Mouse (Mus musculus) left cerebral cortex, adult 2 months (tissue): ENCODE data around the gene Gm10974. TPM values are rescaled to one million over a fixed set of nuclear protein-coding genes. Genes with fewer than 3 reads are reported as not detected.

ENCODE experiments used
- DNase-seq, 2 experiments: peaks; one replicate each; pipeline ENCODE4 v3.0.0; 2021 to 2022; ENCODE audit warnings: low spot score in 2 of 2, mixed read lengths in 1 of 2; ENCODE audit errors: extremely low spot score in 1 of 2
- H3K27ac ChIP-seq: fragments of 200-600 bp; 2 replicates; pipeline ENCODE4 v1.8.1; 2022
- H3K4me3 ChIP-seq: fragments of 200-600 bp; 2 replicates; pipeline ENCODE4 v1.8.1; 2022
- CTCF ChIP-seq: fragments of 200-600 bp; IDR thresholded peaks from 2 replicates; pipeline ENCODE4 v1.8.1; 2022; ENCODE audit warnings: antibody characterized with exemption, mild to moderate bottlenecking, moderate library complexity
- intact Hi-C: fragments of 180-260 bp; cut with DNase I; formaldehyde crosslinking; loops from one replicate; pipeline ENCODE4 v1.15.1; 2025
- total RNA-seq, 2 experiments: library from RNA; stranded (reverse); gene quantifications; 2 replicates each; pipeline ENCODE4 v1.2.3; 2021

The Gm10974 gene
- total RNA-seq, 2 experiments from 2014 or later: not detected

DNA sequence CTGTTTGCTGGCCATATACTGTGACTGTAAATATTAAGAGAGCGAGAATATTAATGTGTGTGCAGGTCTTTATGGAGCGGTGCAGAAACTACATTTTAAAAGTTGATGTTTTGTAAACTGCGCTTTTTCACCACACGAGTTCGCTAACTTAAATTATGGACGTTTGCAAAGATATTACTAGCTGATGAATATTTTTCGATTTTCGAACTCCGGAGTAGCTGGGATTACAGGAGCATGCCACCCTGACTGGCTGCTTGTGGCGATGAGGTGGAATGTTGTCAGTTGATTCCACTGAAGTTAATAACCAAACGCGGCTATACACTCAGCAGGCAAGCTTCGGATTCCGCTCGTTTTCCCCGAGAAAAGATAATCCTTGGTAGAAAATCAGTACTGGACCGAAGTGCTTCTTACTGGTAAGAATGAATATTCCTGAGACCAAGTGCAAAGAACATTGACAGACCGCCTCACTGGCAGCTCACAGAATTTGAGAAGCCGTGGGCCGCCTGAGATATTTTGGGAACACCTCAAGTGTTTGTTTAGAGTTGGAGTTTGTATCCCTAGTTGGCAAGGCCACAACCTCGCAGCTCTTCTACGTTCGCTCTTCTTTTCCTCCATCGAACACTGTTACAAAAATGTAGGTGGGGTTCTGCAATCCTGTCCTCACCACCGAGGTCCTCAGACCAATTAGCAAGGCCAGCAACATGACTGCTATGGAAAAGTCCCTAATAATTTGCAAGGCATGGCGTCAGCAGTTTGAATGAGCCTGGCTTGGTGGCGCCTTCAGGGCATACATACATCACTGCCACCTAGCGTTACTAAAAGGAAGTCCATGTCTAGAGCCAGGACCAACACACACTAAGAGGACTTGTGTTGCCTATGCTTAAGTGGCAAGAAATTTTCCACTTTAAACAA is 23.2 kb downstream of the Gm10974 start:
- intact Hi-C loops: loop anchor here (1.0 to 2.0 kb wide), 2 partner anchors 80 to 286 kb away; no protein-coding TSS in a partner anchor

DNA sequence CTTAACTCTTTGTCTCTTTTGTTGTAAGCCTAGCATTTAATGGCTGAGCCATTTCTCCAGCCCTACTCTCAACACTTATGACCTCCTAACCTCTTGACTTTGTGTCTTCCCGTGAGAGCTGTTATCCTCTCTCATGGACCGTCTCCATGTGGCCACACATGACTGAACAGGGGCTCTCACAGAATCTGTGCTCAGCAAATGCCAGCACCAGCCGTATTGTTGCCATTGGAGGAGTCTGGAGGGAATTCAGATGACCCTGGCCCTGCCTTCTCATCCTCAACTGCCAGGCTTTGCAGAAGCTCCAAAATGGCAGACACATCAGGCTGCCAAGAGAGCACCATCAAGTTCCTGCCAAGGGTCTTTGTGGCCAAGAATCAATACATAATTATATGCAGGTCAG is 31.6 kb downstream of the Gm10974 start:
- no peak for DNase-seq
- Histone ChIP-seq H3K4me3 (no peak overlapping the region), H3K27ac (no peak overlapping the region)
- intact Hi-C loops: no loop called here
- TF ChIP-seq CTCF: no peak

More for the DNA sequence above, 23.2 kb downstream of the Gm10974 start:
- peak overlapping the region; percentile 62 for H3K4me3 ChIP-seq
- H3K27ac ChIP-seq: peak overlapping the region; percentile 85
- TF ChIP-seq CTCF: peak; percentile 79
- DNase-seq: peak; percentile 44 to 56

DNA sequence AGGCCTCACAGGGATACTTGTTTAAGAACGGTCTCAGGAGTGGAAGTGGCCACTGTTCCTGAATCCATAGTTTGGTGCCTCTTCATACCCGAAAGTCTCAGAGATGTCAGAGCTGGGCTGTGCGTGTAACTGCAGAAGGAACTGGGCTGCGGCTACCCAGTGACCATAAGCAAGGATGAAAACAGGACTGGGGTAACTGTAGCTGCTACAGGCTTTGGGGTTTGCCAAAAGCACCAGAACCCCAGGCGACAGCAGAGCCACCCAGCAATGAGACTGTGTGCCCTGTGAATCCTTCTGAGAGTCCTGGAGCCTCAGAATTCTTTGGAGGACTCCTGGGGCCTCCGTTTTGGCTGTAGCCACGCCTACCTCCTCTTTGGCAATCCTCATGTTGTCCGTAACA is 35.9 kb downstream of the Gm10974 start:
- Histone ChIP-seq H3K27ac (no peak overlapping the region), H3K4me3 (no peak overlapping the region)
- no peak for TF ChIP-seq CTCF
- DNase-seq: no peak
- intact Hi-C loops: no loop called here

DNA sequence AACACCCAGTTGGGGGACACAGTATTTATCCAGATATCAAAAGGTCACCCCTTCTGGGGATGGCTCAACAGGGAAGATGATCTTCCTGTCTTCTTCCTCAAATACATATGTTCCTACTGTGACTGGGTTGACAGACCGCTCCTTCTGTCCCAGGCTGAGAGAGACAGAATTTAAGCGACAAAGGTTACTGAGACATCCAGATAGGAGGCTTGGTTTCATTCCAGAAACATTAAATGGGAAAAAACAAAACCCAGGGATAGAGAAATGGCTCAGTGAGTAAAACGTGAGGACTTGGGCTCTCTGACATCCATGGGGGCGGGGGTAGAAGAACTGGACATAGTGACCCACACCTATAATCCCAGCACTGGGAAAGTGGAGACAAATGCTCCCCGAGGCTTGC is 37.2 kb downstream of the Gm10974 start:
- no peak for DNase-seq
- intact Hi-C loops: no loop called here
- H3K4me3 ChIP-seq: no peak overlapping the region
- TF ChIP-seq CTCF: no peak
- H3K27ac ChIP-seq: no peak overlapping the region

DNA sequence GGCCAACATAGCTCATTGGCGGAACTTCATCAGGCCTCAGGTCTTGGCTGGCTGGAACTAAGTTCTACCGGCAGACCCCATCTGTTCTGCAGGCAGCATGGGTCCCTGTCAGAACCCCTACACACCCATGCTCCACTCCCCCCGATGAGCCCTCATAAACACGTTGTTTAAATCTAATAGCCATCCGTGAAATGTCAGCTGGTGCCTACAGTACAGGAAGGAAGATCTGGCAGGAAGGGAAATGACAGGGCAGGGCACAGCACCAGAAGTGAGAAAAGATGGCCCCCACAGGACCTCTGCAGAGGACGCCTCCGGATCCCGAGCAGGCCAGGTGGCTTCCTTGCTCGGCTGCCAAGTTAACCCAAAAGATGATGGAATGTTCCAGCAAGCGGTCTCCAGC is 38.4 kb downstream of the Gm10974 start:
- intact Hi-C loops: no loop called here
- DNase-seq: no peak
- Histone ChIP-seq H3K27ac (no peak overlapping the region), H3K4me3 (no peak overlapping the region)
- TF ChIP-seq CTCF: no peak

DNA sequence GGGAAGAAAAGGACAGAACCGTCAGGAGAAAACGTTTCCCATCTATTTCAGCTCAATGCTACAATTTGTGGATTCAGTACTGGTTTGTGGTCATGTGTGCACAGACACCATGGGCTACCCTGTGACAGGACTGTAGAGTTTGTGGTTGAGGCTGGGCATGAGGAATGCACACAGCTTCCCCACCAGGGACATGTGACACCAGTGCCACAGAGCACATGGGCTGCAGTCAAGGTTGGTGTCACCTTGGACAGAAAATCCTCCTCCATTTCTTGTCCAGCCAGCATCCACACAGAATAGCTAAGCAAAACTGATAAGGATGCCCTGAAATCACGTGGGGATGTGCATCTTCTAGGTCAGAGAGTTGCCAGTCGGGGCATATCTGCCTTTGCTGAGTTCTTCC is 39.1 kb downstream of the Gm10974 start:
- no peak for TF ChIP-seq CTCF
- DNase-seq: no peak
- intact Hi-C loops: no loop called here
- H3K27ac ChIP-seq: no peak overlapping the region
- H3K4me3 ChIP-seq: no peak overlapping the region

DNA sequence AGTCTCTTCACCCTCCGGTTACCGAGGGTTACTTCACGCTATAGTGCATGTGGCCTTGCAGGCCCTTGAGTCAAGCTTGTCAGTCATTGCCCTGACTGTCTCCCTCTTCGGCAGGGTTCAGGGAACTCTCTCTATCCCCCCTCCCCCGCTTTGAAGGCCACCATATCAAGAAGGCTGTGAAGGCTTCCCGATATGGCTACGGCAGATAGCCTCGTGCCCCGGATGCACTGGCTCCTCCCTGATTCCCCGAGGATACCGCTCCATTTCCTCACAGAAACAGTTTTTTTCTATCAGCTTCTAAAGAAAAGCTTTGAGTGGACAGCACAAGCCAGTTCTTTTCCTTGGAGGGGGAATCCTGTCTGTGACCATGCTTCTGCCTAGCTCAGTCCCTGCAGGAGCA is 39.8 kb downstream of the Gm10974 start:
- intact Hi-C loops: no loop called here

DNA sequence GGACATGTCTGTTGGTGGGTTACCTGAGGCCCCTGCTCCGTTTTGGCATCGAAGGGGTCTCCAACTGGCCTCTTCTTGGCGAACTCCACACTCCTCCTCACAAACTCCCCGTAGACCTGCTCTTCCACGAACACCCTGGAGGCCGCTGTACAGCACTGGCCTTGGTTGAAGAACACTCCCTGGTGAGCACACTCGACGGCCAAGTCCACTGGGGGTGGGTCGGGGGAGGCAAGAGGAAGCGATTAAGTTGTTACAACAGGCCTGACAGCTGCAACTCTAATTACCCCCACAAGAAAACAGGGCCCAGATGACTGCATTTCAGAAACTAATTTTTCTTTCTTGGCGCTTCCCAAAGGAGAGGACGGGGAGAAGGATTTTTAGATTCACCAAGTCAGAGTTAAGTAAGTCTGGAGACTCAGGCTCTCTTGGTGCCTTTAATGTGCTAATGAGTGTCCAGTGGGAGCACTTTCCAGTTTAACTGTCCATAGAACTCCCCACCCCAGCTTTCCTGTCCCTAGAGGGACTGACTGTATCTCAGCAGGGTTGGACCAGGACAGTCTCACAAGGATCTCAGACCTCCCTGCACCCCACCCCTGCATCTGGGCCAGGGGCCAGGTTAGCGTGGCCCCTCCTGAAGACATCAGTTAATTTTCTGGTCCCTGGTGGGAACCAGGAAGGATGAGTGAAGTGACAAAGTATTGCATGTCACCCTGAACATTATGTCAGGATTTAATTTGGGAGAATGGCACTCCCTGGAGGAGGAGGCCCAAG is 40.4 kb downstream of the Gm10974 start:
- no peak overlapping the region for H3K27ac ChIP-seq
- no peak for TF ChIP-seq CTCF
- intact Hi-C loops: no loop called here
- no peak for DNase-seq
- H3K4me3 ChIP-seq: no peak overlapping the region

More for the DNA sequence above, 39.8 kb downstream of the Gm10974 start:
- H3K27ac ChIP-seq: no peak overlapping the region
- no peak for DNase-seq
- no peak for TF ChIP-seq CTCF
- no peak overlapping the region for H3K4me3 ChIP-seq

DNA sequence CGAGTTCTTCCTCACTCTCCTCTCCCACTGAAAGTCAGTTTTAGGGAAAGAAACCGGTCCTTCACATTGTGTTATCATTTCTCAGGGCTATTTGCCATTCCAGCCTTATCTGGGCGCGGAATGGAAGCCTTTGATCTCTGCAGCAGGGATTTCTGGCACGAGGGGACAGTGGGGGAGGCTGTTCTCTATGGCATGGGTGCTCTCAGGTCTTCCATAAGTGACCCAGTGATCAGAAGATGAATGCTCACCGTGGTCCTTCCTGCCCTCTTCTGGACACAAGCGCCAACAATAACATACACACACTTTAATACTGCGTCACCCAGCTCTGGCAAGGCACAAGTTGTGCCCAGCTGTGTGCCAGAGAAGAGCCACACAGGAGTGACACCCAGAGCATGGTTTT is 41.3 kb downstream of the Gm10974 start:
- TF ChIP-seq CTCF: no peak
- intact Hi-C loops: no loop called here
- Histone ChIP-seq H3K27ac (no peak overlapping the region), H3K4me3 (no peak overlapping the region)
- no peak for DNase-seq

DNA sequence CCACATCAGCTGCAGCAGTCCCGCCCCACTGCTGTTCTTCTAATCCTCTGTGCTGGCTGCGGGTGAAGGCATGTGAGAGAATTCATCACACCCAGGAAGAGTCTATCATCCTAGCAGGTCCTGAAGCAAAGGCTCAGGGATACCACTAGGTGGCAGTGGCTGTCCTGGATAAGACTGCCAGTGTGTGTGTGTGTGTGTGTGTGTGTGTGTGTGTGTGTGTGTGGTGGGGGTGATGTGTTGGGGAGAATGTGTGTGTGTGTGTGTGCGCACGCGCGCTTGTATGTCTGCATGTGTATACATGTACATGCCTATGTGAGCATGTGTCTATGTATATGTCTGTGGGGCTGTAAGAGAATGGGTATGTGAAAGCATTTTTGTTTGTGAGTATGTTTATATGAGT is 43.7 kb downstream of the Gm10974 start:
- intact Hi-C loops: loop anchor here (1.0 kb wide), 1 partner anchor 252 kb away; no protein-coding TSS in a partner anchor
- Histone ChIP-seq H3K4me3 (no peak overlapping the region), H3K27ac (no peak overlapping the region)
- peak in 1 of 2 experiments; percentile 19 for DNase-seq
- TF ChIP-seq CTCF: peak; percentile 49

DNA sequence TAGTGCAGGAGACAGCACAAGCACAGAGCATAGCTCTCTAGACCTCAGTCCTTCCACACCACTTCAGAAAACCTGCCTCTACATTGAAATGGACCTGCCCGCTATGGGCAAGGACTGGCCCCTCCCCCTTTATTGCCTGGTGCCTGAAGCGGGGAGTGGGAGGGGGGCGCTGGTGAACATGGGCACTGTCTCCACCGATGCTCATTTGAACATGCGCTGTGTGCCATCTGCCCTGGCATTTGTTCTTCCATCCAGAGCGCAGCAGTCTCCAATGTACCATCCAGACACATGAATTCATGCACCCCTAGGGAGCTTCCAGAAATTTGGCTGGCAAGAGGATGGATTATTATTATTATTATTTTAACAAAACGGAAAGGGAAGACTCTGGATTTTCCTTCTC is 47.4 kb downstream of the Gm10974 start:
- Histone ChIP-seq H3K27ac (no peak overlapping the region), H3K4me3 (no peak overlapping the region)
- intact Hi-C loops: no loop called here
- TF ChIP-seq CTCF: no peak
- no peak for DNase-seq

DNA sequence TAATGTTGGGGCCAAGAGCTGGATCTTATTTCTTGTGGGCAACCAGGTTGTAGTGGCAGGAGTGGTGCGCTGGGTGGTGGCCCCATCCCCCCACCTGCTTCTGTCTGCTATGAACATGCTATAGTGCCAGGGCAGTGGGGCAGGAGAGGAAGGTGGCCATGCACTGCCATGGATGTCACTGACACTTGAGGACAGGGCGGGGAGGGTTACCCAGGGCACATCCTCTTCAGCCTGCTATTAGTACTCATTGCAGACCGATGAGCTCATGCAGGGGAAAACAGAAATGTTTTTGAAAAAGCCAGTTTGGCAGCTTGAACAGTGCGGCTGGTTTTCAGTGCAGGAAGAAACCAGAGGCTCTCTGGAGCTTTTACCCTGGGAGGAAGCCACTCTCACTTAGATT is 51.1 kb downstream of the Gm10974 start:
- TF ChIP-seq CTCF: no peak
- no peak for DNase-seq
- no peak overlapping the region for H3K4me3 ChIP-seq
- no peak overlapping the region for H3K27ac ChIP-seq
- intact Hi-C loops: no loop called here
